Mouse (Mus musculus): ENCODE measurements around the gene Olfr399. TPM values are rescaled to one million over a fixed set of nuclear protein-coding genes. Genes with fewer than 3 reads are reported as not detected.

The Olfr399 gene
- not detected for total RNA-seq (2021)

DNA sequence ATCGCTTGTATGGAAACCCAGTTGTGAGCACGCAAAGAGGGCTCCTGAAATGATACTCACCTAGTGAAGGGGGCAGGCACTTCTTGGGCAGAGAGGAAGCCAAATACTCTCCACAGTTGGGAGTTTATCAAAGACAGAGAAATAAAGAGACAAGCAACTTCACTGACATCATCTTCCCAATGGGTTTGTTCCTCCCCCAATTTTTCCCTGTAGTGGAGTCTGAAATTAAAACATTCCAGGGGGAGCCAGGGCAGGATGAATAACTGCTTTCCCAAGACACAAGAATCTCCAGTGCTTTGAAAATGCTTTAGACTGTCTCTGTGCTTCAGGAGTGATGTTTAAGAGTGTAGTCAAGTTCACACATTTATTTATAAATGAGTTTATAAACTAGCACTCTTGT is at the start of gene Olfr399, which contains the start of gene Olfr139:
Gene Olfr399 (minus strand): TSS at position 165 of the 400 bp plus-strand sequence.
Gene Olfr139 (minus strand): TSS at position 101 of the 400 bp plus-strand sequence.
- intact Hi-C loops (cut with DNase I), result no loop called here
- DNase-seq, result no peak

DNA sequence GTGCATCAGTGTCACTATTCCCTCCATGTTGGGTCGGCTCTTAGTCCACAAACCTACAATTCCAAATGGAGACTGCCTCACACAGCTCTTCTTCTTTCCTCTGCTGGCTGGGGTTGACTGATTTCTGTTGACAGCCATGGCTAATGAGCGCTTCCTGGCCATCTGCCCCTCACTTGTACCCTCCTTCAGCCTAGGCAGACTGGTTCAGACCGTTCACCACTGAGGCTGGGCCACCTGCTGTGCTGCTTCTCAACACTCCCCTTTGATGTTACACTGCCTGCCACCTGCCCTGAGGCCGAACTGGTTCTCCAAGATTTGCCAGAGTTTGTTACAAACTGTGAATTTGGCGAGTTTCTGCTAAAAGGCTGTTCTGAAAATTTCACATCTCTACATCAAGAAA is 48.7 kb upstream of the Olfr399 start:
- DNase-seq, result no peak
- intact Hi-C loops (cut with DNase I), result no loop called here

DNA sequence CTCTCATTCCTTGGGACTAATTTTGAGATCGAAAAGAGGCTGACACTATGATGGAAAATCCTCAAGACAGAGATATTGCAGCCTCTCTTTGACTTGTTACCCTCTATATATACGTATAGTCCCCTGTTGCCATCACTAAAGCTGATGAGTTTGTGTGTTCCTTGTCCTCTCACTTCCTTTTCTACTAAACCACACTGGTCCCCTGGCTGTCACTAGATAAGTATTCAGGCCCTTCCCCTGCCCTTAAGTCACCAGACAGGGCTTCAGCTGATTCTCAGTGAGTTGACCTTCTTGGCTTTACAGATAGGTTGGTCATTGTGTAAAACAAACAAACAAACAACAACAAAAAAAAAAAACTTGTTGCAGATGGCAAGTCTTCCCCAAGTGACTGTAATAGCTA is 45.1 kb upstream of the Olfr399 start:
- intact Hi-C loops (cut with DNase I), result no loop called here
- DNase-seq, result no peak

DNA sequence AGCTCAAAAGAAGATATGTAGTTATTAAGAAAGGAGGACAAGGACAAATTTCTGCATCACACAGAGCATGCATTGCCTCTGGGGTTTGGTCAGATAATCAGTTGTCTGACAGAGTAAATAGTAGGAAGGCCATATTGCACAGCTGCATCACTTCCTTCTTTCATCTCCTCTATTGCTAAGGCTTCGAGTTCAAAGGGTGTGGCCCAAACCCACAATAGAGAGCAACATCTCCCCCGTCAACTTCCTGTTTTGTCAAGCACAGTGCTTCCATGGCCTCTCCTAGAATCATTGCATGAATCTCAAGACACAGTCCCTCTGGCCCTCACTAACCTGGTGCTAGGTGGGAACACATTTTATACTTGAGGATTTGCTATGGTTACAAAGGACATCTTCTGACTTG is 44.3 kb upstream of the Olfr399 start:
- no peak for DNase-seq
- intact Hi-C loops (cut with DNase I), result no loop called here

DNA sequence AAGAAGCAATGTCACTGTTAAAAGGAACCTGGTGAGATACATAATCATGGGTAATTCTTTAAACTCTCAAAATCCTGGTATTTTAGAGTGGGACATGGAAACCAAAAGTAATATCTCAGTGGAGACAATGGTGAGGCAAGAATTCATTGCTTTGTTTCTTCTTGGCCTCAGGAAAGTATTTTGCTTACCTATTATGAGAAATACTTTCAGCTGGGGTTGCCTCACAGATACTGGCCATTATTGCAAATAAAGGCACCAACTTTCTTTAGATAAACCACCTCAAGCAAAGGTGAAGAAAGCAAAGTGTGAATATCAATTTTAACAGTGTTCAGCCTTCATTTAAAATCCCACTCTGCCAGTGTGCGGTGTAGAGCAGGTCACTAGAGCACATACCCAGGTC is 13.2 kb upstream of the Olfr399 start, which contains the start of gene Zfp616:
Gene Zfp616 (plus strand): TSS at position 301 of the 400 bp plus-strand sequence.
- DNase-seq, result no peak
- intact Hi-C loops (cut with DNase I), result no loop called here

DNA sequence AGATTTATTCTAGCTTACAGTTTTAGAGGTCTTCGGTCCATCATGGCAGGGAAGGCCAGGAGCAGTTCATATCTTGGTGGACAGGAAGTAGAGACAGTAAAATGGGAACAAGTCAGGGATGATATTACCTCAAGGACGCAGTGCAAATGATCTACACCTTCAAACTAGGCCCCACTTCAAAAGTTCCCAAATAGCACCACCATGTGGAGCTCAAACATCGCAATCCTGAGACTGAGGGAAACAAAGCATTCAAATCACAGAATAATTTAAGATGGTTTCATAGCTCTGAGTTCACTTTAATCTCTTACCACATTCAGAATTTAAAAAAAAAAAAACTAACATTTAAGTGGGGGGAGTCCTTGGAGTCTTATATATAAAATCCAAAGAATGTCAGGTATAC is 5.1 kb downstream of the Olfr399 start:
- DNase-seq, result no peak
- intact Hi-C loops (cut with DNase I), result no loop called here

Other genes starting within 250 kb of the Olfr399 start
- gene Olfr392, start 239.6 kb downstream of the Olfr399 start, total RNA-seq (2021), result not detected
- gene Olfr393, start 205.2 kb downstream of the Olfr399 start, total RNA-seq (2021), result not detected
- gene Olfr394, start 165.8 kb downstream of the Olfr399 start, total RNA-seq (2021), result not detected
- gene Olfr395, start 147.3 kb downstream of the Olfr399 start, total RNA-seq (2021), result not detected
- not detected for gene Olfr23, start 119.9 kb downstream of the Olfr399 start, total RNA-seq (2021)
- not detected for gene Olfr397, start 95.8 kb downstream of the Olfr399 start, total RNA-seq (2021)
- not detected for gene Olfr398, start 66.2 kb downstream of the Olfr399 start, total RNA-seq (2021)
- not detected for gene Olfr139, start 64 bp downstream of the Olfr399 start, total RNA-seq (2021)
- not detected for gene Zfp616, start 13.3 kb upstream of the Olfr399 start, total RNA-seq (2021)
- gene Olfr401, start 57.1 kb upstream of the Olfr399 start, total RNA-seq (2021), result not detected
- gene Olfr402, start 96.9 kb upstream of the Olfr399 start, total RNA-seq (2021), result not detected
- gene Olfr403, start 129.6 kb upstream of the Olfr399 start, total RNA-seq (2021), result not detected
- not detected for gene Olfr43, start 154.8 kb upstream of the Olfr399 start, total RNA-seq (2021)
- not detected for gene Olfr406, start 203.2 kb upstream of the Olfr399 start, total RNA-seq (2021)
- not detected for gene Olfr59, start 227.1 kb upstream of the Olfr399 start, total RNA-seq (2021)